Mouse (Mus musculus): ENCODE measurements at regions not wholly inside any gene's neighbourhood (a gene's known extent, or its start where the extent isn't known, plus 50 kb on each side); places are given as distances from the start of the nearest gene placed in this dataset.
"Not testable (repeated sequence)": the region's sequence is repeated elsewhere in the genome, so short reads cannot be mapped to it uniquely, and the experiment has no call there.

GRCm38 (mm10) chr12:45287759-45288158 is 213.2 kb upstream of the Stxbp6 start:
- DNase-seq: no peak

- DNase-seq: no peak
Observed at GRCm38 (mm10) chr12:45256309-45256708, 181.8 kb upstream of the Stxbp6 start.

GRCm38 (mm10) chr12:45211131-45211530 is 136.6 kb upstream of the Stxbp6 start:
- DNase-seq: no peak

- DNase-seq: no peak
Observed at GRCm38 (mm10) chr12:45195304-45195920, 120.9 kb upstream of the Stxbp6 start.

- DNase-seq: no peak
Observed at GRCm38 (mm10) chr12:45187149-45187548, 112.6 kb upstream of the Stxbp6 start.

- no peak for DNase-seq
Observed at GRCm38 (mm10) chr12:45184510-45184909, 110.0 kb upstream of the Stxbp6 start.

GRCm38 (mm10) chr12:45177454-45177853 is 102.9 kb upstream of the Stxbp6 start:
- DNase-seq: no peak

GRCm38 (mm10) chr12:45175259-45175658 is 100.8 kb upstream of the Stxbp6 start:
- DNase-seq: not testable (repeated sequence)

GRCm38 (mm10) chr12:45171927-45172642 is 97.6 kb upstream of the Stxbp6 start:
- peak; percentile 21 for DNase-seq

- DNase-seq: no peak
Observed at GRCm38 (mm10) chr12:45162011-45162410, 87.5 kb upstream of the Stxbp6 start.

GRCm38 (mm10) chr12:45161581-45161980 is 87.1 kb upstream of the Stxbp6 start:
- not testable (repeated sequence) for DNase-seq

GRCm38 (mm10) chr12:45158986-45159385 is 84.5 kb upstream of the Stxbp6 start:
- no peak for DNase-seq

- no peak for DNase-seq
Observed at GRCm38 (mm10) chr12:45137438-45138018, 63.0 kb upstream of the Stxbp6 start.

- DNase-seq: no peak
Observed at GRCm38 (mm10) chr12:45133415-45133814, 58.9 kb upstream of the Stxbp6 start.

- no peak for DNase-seq
Observed at GRCm38 (mm10) chr12:45131139-45131538, 56.6 kb upstream of the Stxbp6 start.

GRCm38 (mm10) chr12:45125866-45126265 is 51.4 kb upstream of the Stxbp6 start:
- no peak for DNase-seq

Data from gastrocnemius, postnatal 25 days (tissue).